Mouse (Mus musculus): ENCODE data around the gene Ptdss2. TPM values are rescaled to one million over a fixed set of nuclear protein-coding genes. Genes with fewer than 3 reads are reported as not detected.
A peak's percentile ranks its signal among the peaks of the same experiment; 100 is the strongest.

Gene Ptdss2
- 27.0 and 28.3 TPM in 2 replicates for polyA plus RNA-seq (2011; ENCODE audit: insufficient read length, low read depth, missing spikeins)

GRCm38 (mm10) chr7:141122245-141122644 is at the start of gene Ptdss2:
Ptdss2 (plus strand) TSS chr7:141122382.
- TF ChIP-seq CTCF (IDR thresholded peaks at IDR 0.05; ENCODE audit: borderline replicate concordance, insufficient read depth, low read length) (no peak), POLR2A (IDR thresholded peaks at IDR 0.05; ENCODE audit: low read depth, low read length) (no peak)
- H3K4me1 ChIP-seq (ENCODE audit: control insufficient read depth, insufficient read depth, low read length): no peaks in the 10 kb centered on the region
- H3K27ac ChIP-seq (ENCODE audit: insufficient read depth, low read length): peak within 1 kb of the TSS; percentile 43
- H3K4me3 ChIP-seq (ENCODE audit: insufficient read depth, low read length): peak within 1 kb of the TSS; percentile 47

DNA sequence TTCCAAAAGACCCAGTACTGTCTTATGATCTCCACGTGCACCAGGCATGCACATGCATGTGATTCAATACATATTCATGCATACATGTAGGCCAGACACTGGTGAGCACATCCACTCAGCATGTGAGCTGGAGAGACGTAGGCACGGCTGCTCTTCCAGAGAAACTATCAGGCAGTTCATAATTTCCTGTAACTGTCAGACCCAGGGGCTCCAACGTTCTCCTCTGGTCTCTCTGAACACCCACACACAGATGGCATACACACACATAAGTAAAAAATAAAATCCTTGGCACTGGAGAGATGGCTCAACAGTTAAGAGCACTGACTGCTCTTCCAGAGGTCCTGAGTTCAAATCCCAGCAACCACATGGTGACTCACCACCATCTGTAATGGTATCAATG is 48.4 kb upstream of the Ptdss2 start:
- H3K4me3 ChIP-seq (ENCODE audit: insufficient read depth, low read length): no peak overlapping the region
- H3K27ac ChIP-seq (ENCODE audit: insufficient read depth, low read length): no peak overlapping the region
- no peaks in the 10 kb centered on the region for H3K4me1 ChIP-seq (ENCODE audit: control insufficient read depth, insufficient read depth, low read length)
- TF ChIP-seq CTCF (IDR thresholded peaks at IDR 0.05; ENCODE audit: borderline replicate concordance, insufficient read depth, low read length): no peak
- TF ChIP-seq POLR2A (IDR thresholded peaks at IDR 0.05; ENCODE audit: low read depth, low read length): no peak

- no peak within 1 kb of the TSS for H3K27ac ChIP-seq (ENCODE audit: insufficient read depth, low read length)
These were observed 44.3 kb upstream of the Ptdss2 start, which contains the start of gene Pkp3 for GRCm38 (mm10) chr7:141077841-141078240. Pkp3 (plus strand) TSS chr7:141078218.

GRCm38 (mm10) chr7:141078876-141079275 is 43.3 kb upstream of the Ptdss2 start:
- H3K27ac ChIP-seq (ENCODE audit: insufficient read depth, low read length): no peak overlapping the region
- no peaks in the 10 kb centered on the region; the same call in 1 of the 2 replicates for H3K4me1 ChIP-seq (ENCODE audit: control insufficient read depth, insufficient read depth, low read length)
- TF ChIP-seq POLR2A (IDR thresholded peaks at IDR 0.05; ENCODE audit: low read depth, low read length) (no peak), CTCF (IDR thresholded peaks at IDR 0.05; ENCODE audit: borderline replicate concordance, insufficient read depth, low read length) (no peak)
- H3K4me3 ChIP-seq (ENCODE audit: insufficient read depth, low read length): no peak overlapping the region

More at GRCm38 (mm10) chr7:141077841-141078240, 44.3 kb upstream of the Ptdss2 start, which contains the start of gene Pkp3:
- Histone ChIP-seq H3K4me1 (ENCODE audit: control insufficient read depth, insufficient read depth, low read length) (no peaks in the 10 kb centered on the region; the same call in 1 of the 2 replicates), H3K4me3 (ENCODE audit: insufficient read depth, low read length) (no peak within 1 kb of the TSS)
- TF ChIP-seq CTCF (IDR thresholded peaks at IDR 0.05; ENCODE audit: borderline replicate concordance, insufficient read depth, low read length): no peak
- TF ChIP-seq POLR2A (IDR thresholded peaks at IDR 0.05; ENCODE audit: low read depth, low read length): no peak

DNA sequence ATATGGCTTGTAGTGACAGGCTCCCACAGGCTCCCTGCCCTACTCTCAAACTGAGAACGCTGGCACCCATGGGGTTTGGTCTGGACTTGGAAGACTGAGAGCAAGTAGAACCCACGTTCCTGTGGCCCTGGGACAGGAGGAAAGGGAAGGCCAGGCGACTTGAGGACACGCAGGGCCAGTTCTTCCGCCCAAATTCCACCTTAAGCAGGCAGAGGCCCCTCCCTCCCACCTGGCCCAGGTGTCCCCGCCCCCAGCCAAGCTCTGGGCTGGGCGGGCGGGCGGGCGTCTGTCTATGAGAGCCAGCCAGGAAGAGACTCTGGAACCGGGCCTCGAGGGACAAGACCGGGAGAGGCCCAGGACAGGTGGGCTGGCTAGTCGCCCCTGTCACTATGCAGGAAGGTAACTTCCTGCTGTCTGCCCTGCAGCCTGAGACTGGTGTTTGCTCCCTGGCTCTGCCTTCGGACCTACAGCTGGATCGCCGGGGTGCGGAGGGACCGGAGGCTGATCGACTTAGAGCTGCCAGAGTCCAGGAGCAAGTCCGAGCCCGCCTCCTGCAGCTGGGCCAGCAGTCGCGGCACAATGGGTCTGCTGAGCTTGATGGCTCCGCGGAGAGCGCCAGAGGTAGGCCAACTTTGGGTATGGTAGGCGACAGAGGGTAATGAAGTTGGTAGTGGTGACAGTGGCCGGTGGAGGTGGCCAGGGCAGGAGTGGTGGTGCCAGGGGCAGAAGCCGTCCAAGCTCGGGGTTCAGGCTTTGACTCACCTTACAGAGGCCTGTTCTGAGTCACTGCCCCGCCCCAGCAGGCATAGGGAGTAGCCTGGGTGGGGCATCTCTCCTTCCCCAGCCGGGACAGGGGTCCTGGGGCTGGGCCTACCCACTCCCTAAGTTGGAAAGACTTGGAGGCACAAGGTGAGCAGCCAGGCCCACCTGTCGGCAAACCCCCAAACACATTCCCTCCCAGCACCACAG is 42.4 kb upstream of the Ptdss2 start:
- no peak overlapping the region for H3K4me3 ChIP-seq (ENCODE audit: insufficient read depth, low read length)
- no peak overlapping the region for H3K27ac ChIP-seq (ENCODE audit: insufficient read depth, low read length)
- H3K4me1 ChIP-seq (ENCODE audit: control insufficient read depth, insufficient read depth, low read length): no peaks in the 10 kb centered on the region; the same call in 1 of the 2 replicates
- no peak for TF ChIP-seq POLR2A (IDR thresholded peaks at IDR 0.05; ENCODE audit: low read depth, low read length)
- TF ChIP-seq CTCF (IDR thresholded peaks at IDR 0.05; ENCODE audit: borderline replicate concordance, insufficient read depth, low read length): no peak

DNA sequence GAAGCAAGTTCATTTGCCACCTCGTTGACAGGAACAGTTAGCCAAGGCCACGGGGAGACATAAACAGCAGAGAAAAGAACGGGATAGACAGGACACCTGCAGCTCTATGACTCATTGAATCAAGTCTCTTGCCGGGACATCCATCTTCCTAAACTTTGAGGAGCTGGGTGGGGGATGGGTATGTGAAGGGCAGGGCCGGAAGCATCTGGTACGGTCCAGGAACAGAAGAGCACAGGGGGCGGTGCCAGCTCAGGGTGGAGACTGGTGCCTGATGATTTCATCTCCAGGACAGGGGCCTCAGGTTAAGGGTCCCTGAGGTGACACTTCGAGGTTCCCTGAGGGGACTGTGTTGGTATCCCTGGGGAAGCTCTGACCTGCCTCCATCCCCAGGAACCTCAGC is 34.3 kb upstream of the Ptdss2 start:
- H3K4me3 ChIP-seq (ENCODE audit: insufficient read depth, low read length): no peak overlapping the region
- no peak overlapping the region for H3K27ac ChIP-seq (ENCODE audit: insufficient read depth, low read length)
- TF ChIP-seq POLR2A (IDR thresholded peaks at IDR 0.05; ENCODE audit: low read depth, low read length) (no peak), CTCF (IDR thresholded peaks at IDR 0.05; ENCODE audit: borderline replicate concordance, insufficient read depth, low read length) (no peak)
- no peaks in the 10 kb centered on the region for H3K4me1 ChIP-seq (ENCODE audit: control insufficient read depth, insufficient read depth, low read length)

DNA sequence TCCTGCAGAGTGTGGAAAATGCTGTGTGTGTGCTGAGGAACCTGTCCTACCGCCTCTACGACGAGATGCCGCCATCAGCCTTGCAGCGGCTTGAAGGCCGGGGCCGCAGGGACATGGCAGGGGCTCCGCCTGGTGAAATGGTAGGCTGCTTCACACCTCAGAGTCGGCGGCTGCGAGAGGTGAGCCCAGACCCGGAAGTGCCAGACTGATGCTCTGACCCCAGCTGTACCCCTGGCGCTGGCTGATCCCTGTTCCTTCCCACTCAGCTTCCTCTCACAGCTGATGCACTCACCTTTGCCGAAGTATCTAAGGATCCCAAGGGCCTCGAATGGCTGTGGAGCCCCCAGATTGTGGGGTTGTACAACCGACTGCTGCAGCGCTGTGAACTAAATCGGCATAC is 33.7 kb upstream of the Ptdss2 start:
- no peaks in the 10 kb centered on the region for H3K4me1 ChIP-seq (ENCODE audit: control insufficient read depth, insufficient read depth, low read length)
- no peak overlapping the region for H3K27ac ChIP-seq (ENCODE audit: insufficient read depth, low read length)
- no peak for TF ChIP-seq CTCF (IDR thresholded peaks at IDR 0.05; ENCODE audit: borderline replicate concordance, insufficient read depth, low read length)
- TF ChIP-seq POLR2A (IDR thresholded peaks at IDR 0.05; ENCODE audit: low read depth, low read length): no peak
- no peak overlapping the region for H3K4me3 ChIP-seq (ENCODE audit: insufficient read depth, low read length)

GRCm38 (mm10) chr7:141090228-141090627 is 32.0 kb upstream of the Ptdss2 start:
- no peaks in the 10 kb centered on the region for H3K4me1 ChIP-seq (ENCODE audit: control insufficient read depth, insufficient read depth, low read length)
- H3K4me3 ChIP-seq (ENCODE audit: insufficient read depth, low read length): no peak overlapping the region
- no peak for TF ChIP-seq CTCF (IDR thresholded peaks at IDR 0.05; ENCODE audit: borderline replicate concordance, insufficient read depth, low read length)
- TF ChIP-seq POLR2A (IDR thresholded peaks at IDR 0.05; ENCODE audit: low read depth, low read length): no peak
- no peak overlapping the region for H3K27ac ChIP-seq (ENCODE audit: insufficient read depth, low read length)

- Histone ChIP-seq H3K4me1 (ENCODE audit: control insufficient read depth, insufficient read depth, low read length) (no peaks in the 10 kb centered on the region), H3K27ac (ENCODE audit: insufficient read depth, low read length) (no peak overlapping the region), H3K4me3 (ENCODE audit: insufficient read depth, low read length) (no peak overlapping the region)
- TF ChIP-seq CTCF (IDR thresholded peaks at IDR 0.05; ENCODE audit: borderline replicate concordance, insufficient read depth, low read length) (peak; percentile 35; the same call in 1 of the 2 replicates), POLR2A (IDR thresholded peaks at IDR 0.05; ENCODE audit: low read depth, low read length) (no peak)
These were observed 30.0 kb upstream of the Ptdss2 start for GRCm38 (mm10) chr7:141092051-141092735.
